Comparison of ENCODE assay signal across 9 mouse cellular contexts in the genomic region with DNA sequence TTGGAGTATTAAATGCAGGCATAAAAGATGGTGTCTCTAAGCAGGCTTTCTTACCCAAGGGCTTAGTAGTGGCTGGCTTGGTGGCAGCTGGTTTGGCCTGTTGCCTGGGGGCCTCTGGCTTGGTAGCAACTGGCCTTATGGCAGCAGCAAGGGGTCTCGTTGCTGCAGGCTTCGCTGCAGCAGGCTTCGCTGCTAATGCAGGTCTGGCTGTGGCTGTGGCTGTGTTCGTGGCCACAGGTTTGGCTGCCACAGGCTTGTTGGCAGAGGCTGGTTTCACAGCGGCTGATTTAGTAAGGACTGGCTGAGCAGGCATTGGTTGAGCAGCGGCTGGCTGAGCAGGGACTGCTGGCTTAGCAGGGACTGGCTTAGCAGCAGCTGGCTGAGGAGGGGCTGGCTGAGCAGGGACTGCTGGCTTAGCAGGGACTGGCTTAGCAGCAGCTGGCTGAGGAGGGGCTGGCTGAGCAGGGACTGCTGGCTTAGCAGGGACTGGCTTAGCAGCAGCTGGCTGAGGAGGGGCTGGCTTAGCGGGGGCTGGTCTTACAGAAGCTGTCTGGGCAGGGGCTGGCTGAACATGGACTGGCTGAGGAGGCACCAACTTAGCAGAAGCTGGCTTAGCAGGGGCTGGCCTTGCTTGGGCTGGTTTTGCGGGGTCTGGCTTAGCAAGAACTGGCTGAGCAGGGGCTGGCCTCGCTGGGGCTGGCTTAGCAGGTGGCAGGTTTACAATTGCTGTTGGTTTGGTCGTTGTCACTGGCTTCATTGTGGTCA.
A peak's percentile ranks its signal among the peaks of the same experiment; 100 is the strongest.
DNase-seq lines count a peak whose midpoint lies in the region; ATAC-seq and TF ChIP-seq lines count a peak whose summit lies in the region.
"Had no signal": no experiment of that assay in that cellular context is flagged by ENCODE, and none has a peak within 500 bp of the region (broad histone marks: within the 10 kb centered on the region; RNA-seq: fewer than 3 reads in every experiment).

No protein-coding gene starts in this region.

- no peak for DNase-seq in kidney, adult 11 months
- peak; percentile 54 for DNase-seq in embryo, embryonic 9.5 days (ENCODE audit: extremely low spot score)
- peak; percentile 35 for DNase-seq in heart, adult 8-10 months (ENCODE audit: low spot score)
- peak; percentile 70 for DNase-seq in kidney, postnatal 10 days
- peak; percentile 88 for DNase-seq in midbrain, postnatal 0 days (ENCODE audit: low spot score)
- DNase-seq in spleen, postnatal 36 days (ENCODE audit: low spot score in 2 of 2), result no peak

- H3K27ac ChIP-seq in kidney, embryonic 15.5 days, result peak overlapping the region; percentile 72
- peak overlapping the region; percentile 47; the same call in 1 of the 2 replicates for H3K27ac ChIP-seq in midbrain, postnatal 0 days (ENCODE audit: low read depth, low read length)

- peaks cover 16% of the 10 kb centered on the region for H3K36me3 ChIP-seq in kidney, embryonic 15.5 days
- H3K36me3 ChIP-seq in midbrain, postnatal 0 days (ENCODE audit: insufficient read depth, low read length), result no peaks in the 10 kb centered on the region

- H3K9me3 ChIP-seq in kidney, embryonic 15.5 days (replicated peaks), result no peaks in the 10 kb centered on the region
- no peaks in the 10 kb centered on the region for H3K9me3 ChIP-seq in midbrain, postnatal 0 days (ENCODE audit: low read length)

- 17% methylated on average over 10 of the region's 10 CpGs for WGBS in kidney, embryonic 15.5 days
- 13% methylated on average over 10 of the region's 10 CpGs for whole genome bisulfite sequencing in midbrain, postnatal 0 days

- H3K4me2 ChIP-seq in kidney, embryonic 15.5 days, result peak overlapping the region; percentile 42
- H3K4me2 ChIP-seq in midbrain, postnatal 0 days (ENCODE audit: low read depth, low read length, poor library complexity, severe bottlenecking), result no peak overlapping the region

- H3K27me3 ChIP-seq in kidney, embryonic 15.5 days, result no peaks in the 10 kb centered on the region
- H3K27me3 ChIP-seq in midbrain, postnatal 0 days (ENCODE audit: insufficient read depth, low read length), result no peaks in the 10 kb centered on the region

- peak; percentile 95 for ATAC-seq in kidney, embryonic 15.5 days (replicated peaks; ENCODE audit: low FRiP score)
- ATAC-seq in midbrain, postnatal 0 days (ENCODE audit: low FRiP score), result peak; percentile 88
- no peak for ATAC-seq in megakaryocyte-erythroid progenitor cell, adult 5-6 weeks (replicated peaks; ENCODE audit: low FRiP score, low TSS enrichment, poor library complexity, severe bottlenecking)

- no peak overlapping the region for H3K4me3 ChIP-seq in kidney, embryonic 15.5 days (replicated peaks)
- H3K4me3 ChIP-seq in midbrain, postnatal 0 days (ENCODE audit: low read depth, low read length), result no peak overlapping the region
- H3K4me3 ChIP-seq: erythroblast, embryonic 14.5 days had no signal

- peaks cover 9% of the 10 kb centered on the region for H3K4me1 ChIP-seq in kidney, embryonic 15.5 days
- no peaks in the 10 kb centered on the region for H3K4me1 ChIP-seq in midbrain, postnatal 0 days (ENCODE audit: insufficient read depth, low read length)

- TF ChIP-seq CTCF in midbrain, postnatal 0 days (IDR thresholded peaks at IDR 0.05), result no peak

- H3K9ac ChIP-seq in kidney, embryonic 15.5 days, result no peak overlapping the region
- H3K9ac ChIP-seq in midbrain, postnatal 0 days (replicated peaks; ENCODE audit: low read length, poor library complexity, severe bottlenecking), result no peak overlapping the region

Comparison
In these comparisons a context has a peak if more than half of its experiments do, and no peak if none do; other contexts are left out.
1. DNase-seq: peak in embryo, embryonic 9.5 days (single experiment), heart, adult 8-10 months (single experiment), kidney, postnatal 10 days (single experiment) and midbrain, postnatal 0 days (single experiment); none in kidney, adult 11 months (single experiment) and spleen, postnatal 36 days (0 of 2).